Mouse (Mus musculus) cerebellum, adult 2 months (tissue): ENCODE measurements at regions not wholly inside any gene's neighbourhood (a gene's known extent, or its start where the extent isn't known, plus 50 kb on each side); places are given as distances from the start of the nearest gene placed in this dataset.
A peak's percentile ranks its signal among the peaks of the same experiment; 100 is the strongest.

Experiments
- DNase-seq, 2 experiments: peaks; one replicate each; pipeline ENCODE4 v3.0.0; 2021
- H3K27ac ChIP-seq: fragments of 200-500 bp; 2 replicates; pipeline ENCODE4 v1.5.1; 2012; ENCODE audit warnings: low read length, control low read depth, inconsistent platforms; ENCODE audit not compliant: insufficient read depth
- H3K27me3 ChIP-seq: fragments of 200-500 bp; 2 replicates; pipeline ENCODE4 v1.6.1; 2012; ENCODE audit warnings: inconsistent platforms, mild to moderate bottlenecking, low read length, moderate library complexity; ENCODE audit not compliant: control insufficient read depth, insufficient read depth
- H3K4me1 ChIP-seq: fragments of 200-500 bp; 2 replicates; pipeline ENCODE4 v1.6.1; 2011; ENCODE audit warnings: low read length; ENCODE audit not compliant: control insufficient read depth, insufficient read depth
- H3K4me3 ChIP-seq: fragments of 200-500 bp; replicated peaks from 2 replicates; pipeline ENCODE3; 2011; ENCODE audit warnings: mild to moderate bottlenecking, low read depth, low read length, control low read depth; ENCODE audit not compliant: insufficient read depth
- CTCF ChIP-seq: fragments of 200-500 bp; IDR thresholded peaks from 2 replicates; pipeline ENCODE4 v1.5.1; 2011; ENCODE audit warnings: low read depth, mild to moderate bottlenecking, control low read depth, low read length, moderate library complexity, borderline replicate concordance; ENCODE audit not compliant: insufficient read depth
- POLR2A ChIP-seq: fragments of 200-500 bp; IDR thresholded peaks from 2 replicates; pipeline ENCODE4 v1.6.1; 2011; ENCODE audit warnings: low read length, control low read depth, borderline replicate concordance; ENCODE audit not compliant: insufficient read depth
- WGBS: fragments of 180-500 bp; shearing (Covaris S2); methylation state at CpG from one replicate; pipeline ENCODE4 v1.1.7; 2018; 5-methylcytosine and 5-hydroxymethylcytosine counted together

DNA sequence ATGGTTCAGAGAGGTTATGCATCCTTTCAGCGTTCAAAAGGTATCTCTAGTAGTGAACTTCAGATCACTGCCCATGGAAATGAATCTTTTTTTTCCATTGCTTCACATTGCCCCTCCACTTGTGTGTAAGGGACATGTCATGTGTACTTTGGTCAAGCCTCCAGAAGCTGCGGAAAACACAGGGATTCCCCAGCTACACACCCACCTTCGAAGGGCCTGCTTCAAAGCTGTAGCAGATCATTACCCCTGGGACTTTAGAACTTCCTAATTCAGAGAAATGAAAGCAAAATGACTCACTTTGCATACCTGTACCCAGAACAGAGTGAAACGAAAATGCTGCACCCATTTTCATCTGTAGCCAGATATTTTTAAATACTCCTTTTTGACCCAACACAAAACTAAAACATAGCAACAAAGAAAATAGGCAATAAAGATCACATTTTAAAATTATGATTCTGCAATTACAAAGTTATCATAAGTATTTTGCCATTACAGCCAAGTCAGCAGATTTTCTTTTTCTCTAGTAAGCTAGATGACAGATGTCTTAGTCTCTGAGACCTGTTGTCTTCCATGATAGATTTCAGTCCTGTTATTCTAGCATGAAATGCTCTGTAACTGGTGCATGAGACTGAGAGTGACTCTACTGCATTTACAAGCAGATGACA, 519.1 kb upstream of the A1bg start:
- Histone ChIP-seq H3K4me3 (no peak overlapping the region), H3K27me3 (no peaks in the 10 kb centered on the region), H3K4me1 (no peaks in the 10 kb centered on the region), H3K27ac (no peak overlapping the region)
- DNase-seq: no peak
- 84% methylated on average over 4 of the region's 4 CpGs for WGBS
- TF ChIP-seq CTCF (no peak), POLR2A (no peak)

DNA sequence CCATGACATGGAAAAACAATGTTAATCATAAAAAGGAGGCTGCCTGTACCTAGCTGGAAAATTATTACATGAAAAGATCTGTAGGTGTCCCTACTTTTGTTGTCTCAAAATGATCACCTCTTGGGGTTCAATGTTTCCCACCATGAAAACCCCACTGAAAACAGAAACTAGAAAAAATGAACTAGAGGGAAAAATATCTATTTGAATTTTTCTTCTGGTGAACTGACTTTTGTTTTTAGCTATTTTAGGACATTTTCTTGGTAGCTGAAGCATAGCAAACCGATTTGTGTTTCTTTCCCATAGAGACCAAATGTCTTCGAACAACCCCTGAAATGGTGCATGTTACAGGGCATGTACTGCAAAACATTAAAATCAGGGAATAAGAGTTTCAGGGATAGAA, 518.2 kb upstream of the A1bg start:
- no peaks in the 10 kb centered on the region for H3K27me3 ChIP-seq
- TF ChIP-seq POLR2A: no peak
- no peak for TF ChIP-seq CTCF
- H3K4me3 ChIP-seq: no peak overlapping the region
- no peaks in the 10 kb centered on the region for H3K4me1 ChIP-seq
- DNase-seq: no peak
- no peak overlapping the region for H3K27ac ChIP-seq
- WGBS: 91% methylated on average over 2 of the region's 2 CpGs

DNA sequence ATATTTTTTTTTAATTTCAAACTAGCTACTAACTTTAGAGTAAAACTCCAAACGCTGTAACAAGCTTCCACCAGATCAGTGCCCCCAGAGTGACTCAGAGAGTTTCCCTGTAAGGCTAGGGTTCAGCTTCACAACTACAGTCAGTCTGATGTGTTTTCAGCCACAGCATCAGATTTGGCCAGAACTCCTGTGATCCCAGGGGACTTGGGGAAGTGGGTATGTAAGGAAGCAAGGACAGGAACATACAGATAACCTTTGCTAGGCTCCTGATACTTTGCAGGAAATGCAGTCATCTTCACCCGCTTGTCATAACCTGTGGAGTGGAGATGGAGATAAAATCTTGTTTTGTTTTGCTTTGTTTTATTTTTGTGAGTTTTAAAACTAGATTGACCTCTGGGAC, 517.5 kb upstream of the A1bg start:
- no peak for DNase-seq
- H3K4me1 ChIP-seq: no peaks in the 10 kb centered on the region
- 94% methylated on average over 2 of the region's 2 CpGs for WGBS
- TF ChIP-seq POLR2A: no peak
- TF ChIP-seq CTCF: no peak
- H3K27ac ChIP-seq: no peak overlapping the region
- no peaks in the 10 kb centered on the region for H3K27me3 ChIP-seq
- H3K4me3 ChIP-seq: no peak overlapping the region

DNA sequence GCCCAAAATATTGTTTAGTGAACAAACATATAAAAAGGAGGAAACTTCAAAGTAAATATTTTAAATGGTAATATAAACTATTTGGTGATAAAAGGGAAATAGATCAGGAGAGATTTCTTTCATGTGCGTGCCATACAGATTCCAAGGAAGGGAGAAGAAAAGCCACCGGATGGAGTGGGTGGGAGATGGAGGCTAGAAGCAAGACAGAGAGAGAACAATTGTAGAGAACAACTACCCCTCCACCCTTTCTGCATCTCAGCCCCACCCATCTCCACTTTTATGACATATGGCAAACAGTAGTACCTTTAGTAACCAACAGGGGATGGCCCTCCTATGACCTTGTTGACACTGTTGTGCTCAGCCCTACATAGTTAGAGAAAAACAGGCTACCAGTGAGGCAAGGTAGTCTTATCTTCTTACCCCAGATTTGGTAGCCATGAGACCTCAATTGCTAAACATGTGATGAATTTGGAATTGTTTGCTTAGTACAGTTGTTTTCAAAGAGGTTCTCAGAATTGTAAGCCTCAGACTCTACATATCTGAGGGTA, 516.9 kb upstream of the A1bg start:
- 98% methylated on average over 2 of the region's 2 CpGs for WGBS
- H3K4me3 ChIP-seq: no peak overlapping the region
- TF ChIP-seq POLR2A (no peak), CTCF (no peak)
- H3K27ac ChIP-seq: no peak overlapping the region
- no peaks in the 10 kb centered on the region for H3K4me1 ChIP-seq
- H3K27me3 ChIP-seq: no peaks in the 10 kb centered on the region
- no peak for DNase-seq

DNA sequence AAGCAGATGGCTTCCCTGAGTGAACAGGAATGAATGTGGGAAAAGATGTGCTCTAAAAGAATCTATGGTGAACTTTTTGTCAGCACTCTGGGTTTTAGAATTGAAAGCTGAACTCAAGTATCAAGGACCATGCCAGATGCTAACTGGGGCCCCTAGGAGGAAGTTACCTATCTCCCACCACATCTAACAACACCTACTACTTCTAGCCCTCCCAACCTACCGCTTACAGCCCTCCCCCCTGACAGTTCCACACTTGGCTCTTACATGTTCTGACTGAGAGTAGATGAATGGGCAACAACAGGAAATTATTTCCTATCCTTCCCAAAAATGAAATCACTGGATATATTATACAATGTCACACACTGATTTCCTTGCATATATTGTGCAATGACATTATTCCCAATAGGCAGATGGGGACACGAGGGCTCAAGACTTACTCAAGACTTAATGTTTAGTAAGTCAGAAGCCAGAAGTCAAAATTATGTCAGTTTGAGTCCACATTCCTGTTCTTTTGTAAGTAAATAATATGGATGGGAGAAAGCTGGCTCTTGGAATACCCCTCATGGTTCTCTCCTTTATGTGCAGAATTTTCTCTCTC, 506.1 kb upstream of the A1bg start:
- no peaks in the 10 kb centered on the region for H3K4me1 ChIP-seq
- H3K27me3 ChIP-seq: no peaks in the 10 kb centered on the region
- 84% methylated on average over 2 of the region's 2 CpGs for WGBS
- H3K27ac ChIP-seq: no peak overlapping the region
- DNase-seq: no peak
- TF ChIP-seq CTCF (no peak), POLR2A (no peak)
- no peak overlapping the region for H3K4me3 ChIP-seq

DNA sequence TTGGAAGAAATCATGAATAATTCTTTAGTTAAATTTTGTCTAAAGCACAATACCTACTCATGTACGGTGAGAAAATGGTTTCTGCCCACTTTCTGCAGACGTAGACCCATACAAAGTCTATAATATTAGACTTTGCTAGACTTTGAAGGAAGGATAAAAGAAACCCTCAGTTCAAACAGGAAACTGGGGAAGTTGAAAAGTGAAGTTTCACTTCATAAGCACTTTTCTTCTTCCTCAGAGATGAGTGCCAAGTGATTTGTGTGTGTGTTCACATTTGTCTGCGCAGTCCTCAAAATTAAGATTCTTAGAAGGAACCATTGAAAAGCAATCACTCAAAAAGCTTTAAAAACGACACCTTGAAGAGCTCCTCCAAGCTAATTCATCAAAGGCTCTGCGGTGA, 500.2 kb upstream of the A1bg start:
- DNase-seq: no peak
- H3K4me1 ChIP-seq: no peaks in the 10 kb centered on the region
- whole genome bisulfite sequencing: 89% methylated on average over 5 of the region's 5 CpGs
- no peaks in the 10 kb centered on the region for H3K27me3 ChIP-seq
- no peak overlapping the region for H3K4me3 ChIP-seq
- TF ChIP-seq CTCF (no peak), POLR2A (no peak)
- H3K27ac ChIP-seq: no peak overlapping the region

DNA sequence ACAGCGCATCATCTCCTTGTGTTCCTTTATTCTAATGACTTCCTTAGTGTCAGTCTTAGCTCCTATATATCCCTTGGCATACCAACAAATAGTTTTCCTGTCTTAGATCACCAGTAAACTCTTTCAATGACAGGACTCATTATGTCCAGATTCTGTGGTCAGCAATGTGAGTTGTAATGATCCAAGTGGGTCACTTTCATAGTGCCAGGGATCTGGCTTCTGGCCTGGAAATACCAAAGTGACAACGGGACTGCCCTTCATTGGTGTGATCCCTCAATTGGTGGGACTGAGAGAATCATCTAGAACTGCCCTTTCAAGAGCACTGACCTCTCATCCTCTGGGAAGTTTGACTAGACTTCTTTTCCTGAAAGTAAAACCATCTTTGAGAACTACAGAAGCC, 494.7 kb upstream of the A1bg start:
- no peaks in the 10 kb centered on the region for H3K4me1 ChIP-seq
- 76% methylated on average over 2 of the region's 2 CpGs for WGBS
- no peak overlapping the region for H3K4me3 ChIP-seq
- peak in 1 of 2 experiments; percentile 14 for DNase-seq
- no peak overlapping the region for H3K27ac ChIP-seq
- TF ChIP-seq POLR2A (no peak), CTCF (no peak)
- no peaks in the 10 kb centered on the region for H3K27me3 ChIP-seq

DNA sequence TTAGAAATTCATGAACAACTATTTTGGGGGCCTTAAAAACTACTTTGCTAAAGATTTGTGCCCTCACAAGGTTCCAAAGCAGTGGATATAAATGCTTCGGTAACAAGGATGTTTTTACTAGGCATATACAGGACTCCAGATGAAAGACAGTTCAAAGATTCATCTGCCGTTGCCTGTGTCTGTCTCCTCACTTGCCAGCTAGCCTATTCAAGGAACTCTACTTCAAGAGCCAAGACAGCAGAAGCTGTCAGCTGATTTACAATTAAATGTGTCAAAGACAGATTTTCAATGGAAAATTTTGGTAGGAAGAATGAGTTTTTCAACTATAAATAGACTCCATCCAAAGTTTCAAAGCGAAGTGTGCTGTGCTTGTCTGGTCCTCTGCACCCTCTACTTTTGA, 494.0 kb upstream of the A1bg start:
- H3K27me3 ChIP-seq: no peaks in the 10 kb centered on the region
- DNase-seq: no peak
- H3K4me3 ChIP-seq: no peak overlapping the region
- no peak overlapping the region for H3K27ac ChIP-seq
- WGBS: 68% methylated on average over 3 of the region's 3 CpGs
- TF ChIP-seq POLR2A (no peak), CTCF (no peak)
- no peaks in the 10 kb centered on the region for H3K4me1 ChIP-seq
